Mouse (Mus musculus): ENCODE results near the gene Atg4d.
"Not testable (repeated sequence)": the region's sequence is repeated elsewhere in the genome, so short reads cannot be mapped to it uniquely, and the experiment has no call there.

Atg4d gene

DNA sequence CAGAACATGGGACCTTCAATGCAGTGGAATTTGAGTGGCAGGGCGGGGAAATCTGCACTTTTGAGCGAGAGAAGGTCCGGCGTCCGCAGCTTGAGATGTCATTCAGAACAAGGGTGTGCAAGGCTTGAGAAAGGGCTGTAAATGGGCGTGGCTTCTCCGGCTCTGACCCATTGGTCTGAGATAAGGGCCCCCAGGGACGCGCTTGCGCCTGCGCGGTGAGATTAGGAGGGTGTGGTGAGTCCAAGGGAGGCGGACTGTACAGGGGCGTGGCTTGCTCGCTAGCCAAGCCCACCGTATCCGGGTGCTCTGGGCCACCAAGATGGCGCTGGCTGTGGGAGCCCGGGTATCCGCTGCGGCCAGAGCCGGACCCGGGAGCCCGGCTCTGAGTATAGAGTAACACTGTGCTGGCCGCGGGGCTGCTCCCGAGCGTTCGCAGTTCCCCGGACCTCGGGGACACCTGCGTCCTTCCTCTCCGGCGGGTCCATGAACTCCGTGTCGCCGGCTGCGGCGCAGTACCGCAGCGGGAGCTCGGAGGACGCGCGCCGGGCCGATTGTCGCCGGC is at the start of gene Atg4d:
TSS of gene Atg4d (plus strand) at position 294 of the 562 bp plus-strand sequence.
- DNase-seq, result peak; percentile 100

DNA sequence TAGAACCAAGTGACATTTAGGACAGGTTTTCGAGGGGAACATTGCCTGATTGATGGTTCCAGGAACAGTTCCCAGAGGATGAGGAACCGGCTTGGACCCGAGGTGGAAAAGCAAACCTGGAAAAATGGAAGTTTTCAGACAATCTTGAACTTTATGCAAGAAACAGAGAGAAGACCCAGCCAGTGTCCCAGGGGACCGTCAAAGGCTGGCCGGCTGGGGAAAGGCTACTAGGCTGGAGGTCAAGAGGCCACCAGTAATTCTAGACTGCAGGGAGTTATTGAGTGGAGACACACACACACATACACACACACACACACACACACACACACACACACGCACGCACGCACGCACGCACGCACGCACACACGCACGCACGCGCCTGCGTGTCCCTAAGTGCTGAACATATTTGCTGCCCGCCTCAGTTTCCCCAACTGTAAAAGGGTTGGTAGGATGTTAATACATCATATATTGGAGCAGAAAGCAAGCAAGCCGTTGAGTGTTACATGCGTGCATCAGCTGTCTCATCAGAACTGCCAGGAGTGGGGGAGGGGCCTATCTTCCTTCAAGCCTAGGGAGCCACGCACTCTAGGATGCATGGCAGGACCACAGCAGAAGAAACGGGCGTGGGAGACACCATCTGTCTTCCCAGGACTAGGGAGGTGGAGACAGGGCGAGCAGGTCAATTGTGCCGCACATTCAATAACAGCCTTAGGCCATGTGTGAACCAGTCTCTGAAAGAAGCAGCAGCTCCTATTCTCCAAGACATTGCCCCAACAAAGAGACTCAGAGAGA is 48.8 kb upstream of the Atg4d start:
- DNase-seq, result no peak

DNA sequence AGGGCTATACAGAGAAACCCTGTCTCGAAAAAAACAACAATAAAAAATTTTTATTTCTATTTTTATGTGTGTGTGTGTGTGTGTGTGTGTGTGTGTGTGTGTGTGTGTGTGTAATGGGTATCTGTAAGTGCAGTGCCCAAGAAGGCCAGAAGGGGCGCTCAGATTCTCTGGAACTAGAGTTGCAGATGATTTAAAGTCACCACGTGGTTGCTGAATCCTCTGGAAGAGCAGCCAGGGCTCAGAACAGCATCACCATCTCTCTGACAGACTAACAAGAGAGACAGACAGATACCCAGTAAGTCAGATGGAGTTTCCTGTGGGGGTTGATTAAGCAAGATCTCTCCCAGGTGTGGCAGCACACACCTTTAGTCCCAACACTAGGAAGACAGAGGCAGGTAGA is 45.3 kb upstream of the Atg4d start:
- DNase-seq, result no peak

DNA sequence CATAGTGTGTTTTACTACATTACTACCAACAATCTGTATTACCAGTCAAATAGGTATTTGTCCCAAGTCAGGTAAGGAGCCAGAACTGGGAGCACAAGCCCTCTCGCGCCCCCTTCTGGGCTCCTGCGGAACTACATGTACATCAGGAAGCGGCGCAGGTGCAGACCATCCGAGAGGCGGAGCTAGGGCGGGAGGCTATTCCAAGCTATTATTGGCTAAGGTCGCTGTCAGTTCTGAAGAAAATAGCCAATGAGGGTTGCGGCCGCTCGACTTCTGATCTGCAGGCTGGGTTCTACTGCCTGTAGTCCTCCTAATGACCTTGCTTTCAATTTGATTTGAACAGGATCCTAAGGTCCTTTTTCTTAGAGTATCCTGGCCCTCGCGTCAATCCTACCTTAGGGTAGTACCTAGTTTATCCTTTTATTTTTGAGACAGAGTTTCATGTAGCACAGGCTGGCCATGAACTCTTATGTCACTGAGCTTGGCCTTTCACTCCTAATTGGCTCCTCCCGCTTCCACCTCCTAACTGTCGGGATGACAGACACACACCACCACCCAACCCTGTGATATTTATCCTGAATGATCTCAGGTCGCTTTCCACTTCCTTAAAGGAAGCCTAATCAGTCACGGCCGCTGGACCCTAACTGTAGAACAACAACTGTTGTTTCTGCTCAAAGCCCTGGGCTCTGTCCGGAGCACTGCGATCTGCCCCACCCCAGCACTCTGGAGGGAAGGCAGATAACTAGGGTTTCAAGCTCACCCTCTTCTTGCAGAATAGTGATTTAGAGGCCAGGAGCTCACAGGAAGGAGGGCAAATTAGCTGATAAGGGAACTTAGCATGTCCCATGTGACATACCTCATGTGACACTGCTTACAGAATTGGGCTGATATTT is 44.4 kb upstream of the Atg4d start:
- peak; percentile 96 for DNase-seq

DNA sequence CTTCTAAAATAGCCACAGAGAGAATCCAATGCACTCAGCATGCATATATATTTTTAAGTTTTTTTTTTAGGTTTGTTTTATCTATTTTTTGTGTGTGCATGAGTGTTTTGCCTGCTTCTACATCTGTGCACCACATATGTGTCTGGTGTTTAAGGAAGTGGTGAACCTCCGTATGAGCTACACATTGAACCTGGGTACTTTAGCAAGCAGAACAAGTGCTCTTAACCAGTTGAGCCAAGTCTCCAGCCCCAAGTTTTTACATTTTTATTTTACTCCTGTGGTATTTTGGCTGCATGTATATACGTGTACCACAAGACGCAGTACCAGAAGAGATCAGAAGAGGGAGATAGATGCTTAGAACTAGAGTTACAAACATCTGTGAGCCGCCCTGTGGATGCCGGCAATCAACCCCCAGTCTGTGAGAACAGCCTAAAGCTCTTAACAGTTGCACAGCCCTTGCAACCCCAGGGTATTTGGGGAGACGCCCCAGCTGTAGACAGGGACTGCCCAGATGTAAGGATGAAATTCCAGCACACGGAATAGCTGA is 43.6 kb upstream of the Atg4d start:
- DNase-seq, result peak; percentile 45

DNA sequence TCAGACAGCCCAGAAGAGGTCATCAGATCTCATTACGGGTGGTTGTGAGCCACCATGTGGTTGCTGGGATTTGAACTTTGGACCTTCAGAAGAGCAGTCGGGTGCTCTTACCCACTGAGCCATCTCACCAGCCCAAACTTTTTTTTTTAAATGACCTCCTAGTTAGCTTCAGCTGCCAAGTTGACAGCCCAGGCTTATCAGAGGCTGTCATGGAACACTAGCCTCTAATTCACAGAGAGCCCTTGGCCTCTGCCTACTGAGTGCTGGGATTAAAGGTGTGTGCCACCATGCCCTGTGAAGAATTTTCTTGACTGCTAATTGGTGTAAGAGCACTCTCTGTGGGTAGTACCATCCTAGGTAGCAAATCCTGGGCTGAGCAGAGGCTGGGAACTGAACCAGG is 41.6 kb upstream of the Atg4d start:
- not testable (repeated sequence) for DNase-seq

DNA sequence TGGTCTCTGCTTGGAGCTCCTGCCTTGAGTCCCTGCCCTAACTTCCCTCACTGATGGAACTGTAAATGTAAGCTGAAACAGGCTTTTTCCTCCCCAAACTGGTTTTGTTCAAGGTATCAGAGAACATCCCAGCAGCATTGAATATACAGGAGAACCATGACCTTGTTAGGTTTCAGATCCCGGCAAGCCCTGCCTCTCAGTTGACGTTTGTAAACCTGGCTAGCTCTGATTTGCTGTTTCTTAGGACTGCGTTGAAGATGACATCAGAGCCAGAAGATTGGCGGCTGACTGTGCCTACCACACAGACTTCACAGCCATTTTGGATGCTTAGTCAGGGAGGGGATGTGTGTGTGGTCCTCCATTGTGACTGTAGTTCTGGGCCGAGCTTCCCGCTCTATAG is 41.2 kb upstream of the Atg4d start:
- DNase-seq, result no peak

DNA sequence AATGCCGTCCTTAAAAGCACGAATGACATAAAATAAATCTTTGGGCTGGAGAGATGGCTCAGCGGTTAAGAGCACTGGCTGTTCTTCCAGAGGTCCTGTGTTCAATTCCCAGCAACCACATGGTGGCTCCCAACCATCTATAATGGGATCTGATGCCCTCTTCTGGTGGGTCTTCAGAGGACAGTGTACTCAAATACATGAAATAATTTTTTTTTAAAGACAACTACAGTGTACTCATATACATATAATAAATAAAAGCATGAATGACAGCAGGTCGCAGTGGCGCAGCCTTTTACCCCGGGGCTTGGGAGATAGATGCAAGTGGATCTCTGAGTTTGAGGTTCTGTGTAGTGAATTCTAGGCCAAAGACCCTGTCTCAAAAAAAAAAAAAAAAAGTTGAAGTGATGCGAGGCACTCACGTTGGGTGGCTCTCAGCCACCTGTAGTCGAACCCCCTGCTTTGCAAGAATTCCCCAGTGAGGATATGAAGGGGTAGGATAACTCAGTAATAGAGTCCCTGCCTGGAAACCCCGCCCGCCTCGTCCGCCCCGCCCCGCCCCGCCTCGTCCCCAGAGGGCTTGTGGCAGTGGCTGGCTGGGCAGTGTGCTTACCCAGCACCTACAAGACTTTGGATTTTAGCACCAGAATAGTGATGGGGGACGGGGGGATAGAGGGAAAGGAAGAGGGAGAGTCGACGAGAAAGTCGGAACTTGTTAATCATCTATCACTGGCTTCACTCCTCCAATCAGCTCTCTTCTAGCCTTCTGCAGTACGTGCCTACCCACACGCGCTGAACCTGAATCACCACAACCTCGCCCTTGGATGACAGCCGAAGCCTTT is 40.3 kb upstream of the Atg4d start:
- DNase-seq, result peak; percentile 68

DNA sequence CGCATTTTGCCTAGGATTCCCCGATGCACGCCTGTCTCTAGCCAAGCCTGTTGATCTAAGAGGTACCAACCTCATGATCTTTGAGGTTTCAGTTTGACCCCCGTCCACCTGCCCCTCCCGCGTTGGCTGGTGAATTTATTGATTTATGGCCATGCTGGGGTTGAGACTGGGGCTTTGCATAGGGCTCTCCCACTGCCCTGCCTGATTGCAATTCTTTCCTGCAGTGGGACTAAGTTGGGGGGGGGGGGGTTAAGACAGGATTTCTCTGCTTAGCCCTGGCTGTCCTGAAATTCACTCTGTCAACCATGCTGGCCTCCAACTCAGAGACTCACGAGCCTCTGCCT is 39.7 kb upstream of the Atg4d start:
- DNase-seq, result no peak

DNA sequence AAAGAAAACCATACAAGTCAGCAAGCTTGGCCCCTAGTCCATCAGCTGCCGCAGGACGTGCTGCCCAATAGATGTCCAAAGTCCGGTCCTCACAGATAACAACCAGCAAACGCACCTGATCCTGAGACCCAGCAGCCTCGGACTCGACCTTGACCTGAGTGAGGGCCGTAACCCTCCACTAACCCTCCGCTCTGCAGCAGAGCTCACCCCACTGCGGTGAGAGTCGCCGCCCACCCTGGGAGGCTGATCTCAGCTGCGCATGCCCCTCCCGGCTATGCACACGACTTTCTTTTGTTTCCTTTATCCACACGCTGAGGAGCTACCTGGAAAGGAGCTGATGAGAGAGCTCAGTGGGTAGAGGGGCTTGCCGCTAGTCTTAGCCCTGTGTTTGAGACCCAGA is 37.8 kb upstream of the Atg4d start:
- DNase-seq, result peak; percentile 70

DNA sequence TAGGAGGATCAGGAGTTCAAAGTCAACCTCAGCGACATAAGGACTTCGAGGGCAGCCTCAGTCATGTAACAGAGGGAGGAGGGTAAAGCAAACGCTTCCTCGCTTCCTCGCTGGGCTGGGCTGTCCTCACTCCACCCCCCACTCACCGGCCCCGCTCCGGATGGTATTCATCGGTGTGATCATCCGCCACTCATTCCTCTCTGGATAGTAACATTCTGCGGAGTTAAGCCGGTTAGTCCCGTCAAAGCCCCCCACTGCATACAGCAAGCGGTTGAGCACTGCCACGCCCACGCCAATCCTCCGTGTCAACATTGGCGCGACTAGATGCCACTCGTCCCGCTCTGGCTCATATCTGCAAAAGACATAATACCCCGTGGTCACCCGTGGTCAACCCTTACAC is 33.5 kb upstream of the Atg4d start:
- no peak for DNase-seq

DNA sequence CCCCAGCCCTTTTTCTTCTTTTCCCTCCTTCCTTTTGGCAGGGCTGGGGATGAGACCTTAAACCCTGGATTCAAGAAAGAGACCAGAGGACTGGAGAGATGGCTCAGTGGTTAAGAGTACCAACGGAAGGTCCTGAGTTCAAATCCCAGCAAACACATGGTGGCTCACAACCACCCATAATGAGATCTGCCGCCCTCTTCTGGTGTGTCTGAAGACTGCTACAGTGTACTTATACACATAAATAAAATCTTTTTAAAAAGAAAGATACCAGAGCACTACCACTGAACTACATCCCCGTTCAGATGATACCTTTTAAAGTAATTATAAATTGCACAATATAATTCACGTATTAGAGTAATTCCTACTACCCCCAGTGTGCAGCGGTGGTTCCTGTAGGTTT is 32.2 kb upstream of the Atg4d start:
- DNase-seq, result no peak

DNA sequence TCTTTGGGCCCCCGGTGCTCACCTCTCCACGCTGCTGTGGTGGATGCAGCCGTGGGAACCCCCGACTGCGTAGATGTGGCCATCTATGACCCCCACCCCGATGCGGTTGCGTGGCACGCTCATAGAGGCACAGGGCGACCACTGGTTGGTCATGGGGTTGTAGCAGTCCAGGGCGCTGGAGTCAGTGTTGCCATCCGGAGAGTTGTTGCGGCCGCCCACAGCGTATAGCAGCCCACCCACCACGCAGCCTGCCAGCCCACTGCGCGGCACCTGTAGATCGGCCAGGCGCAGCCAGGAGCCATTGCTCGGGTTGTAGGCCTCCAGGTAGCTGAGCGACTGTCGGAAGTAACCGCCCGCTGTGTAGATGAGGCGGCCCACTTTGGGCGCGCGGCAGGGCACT is 31.7 kb upstream of the Atg4d start:
- no peak for DNase-seq

DNA sequence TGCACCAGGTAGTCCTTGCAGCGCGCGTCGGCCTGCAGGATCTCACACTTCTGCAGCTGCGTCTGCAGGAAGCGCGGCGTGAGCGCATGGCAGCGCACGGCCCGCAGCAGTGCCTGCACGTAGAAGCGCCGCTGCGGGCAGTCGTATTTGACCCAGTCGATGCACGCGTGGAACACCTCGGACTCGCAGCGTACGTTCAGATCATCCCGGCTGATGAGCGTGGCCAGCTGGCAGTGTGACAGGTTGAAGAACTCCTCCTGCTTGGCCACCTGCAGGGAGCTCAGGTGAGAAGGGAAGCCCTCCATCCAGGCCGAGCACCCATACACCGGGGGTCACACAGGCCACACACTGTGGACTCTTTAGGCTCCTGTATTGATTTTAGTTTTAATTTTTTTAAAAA is 31.3 kb upstream of the Atg4d start:
- no peak for DNase-seq

DNA sequence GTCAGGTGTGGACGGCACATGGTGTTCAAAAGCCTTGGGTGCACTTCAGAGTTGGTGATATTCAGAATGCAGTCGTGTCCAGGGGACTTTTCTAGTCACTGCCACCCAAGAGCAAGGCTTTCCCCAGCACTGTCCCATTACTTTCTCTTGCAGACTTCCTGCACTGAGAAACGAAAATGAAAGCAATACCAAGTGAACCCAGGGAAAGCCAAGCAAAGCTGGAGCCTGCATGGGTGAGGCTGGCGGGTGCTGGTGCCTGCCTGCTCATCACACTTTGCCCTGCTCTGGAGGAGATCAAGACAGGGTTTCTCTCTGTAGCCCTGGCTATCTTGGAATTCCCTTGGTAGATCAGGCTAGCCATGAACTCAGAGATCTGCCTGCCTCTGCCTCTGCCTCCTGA is 29.8 kb upstream of the Atg4d start:
- no peak for DNase-seq

DNA sequence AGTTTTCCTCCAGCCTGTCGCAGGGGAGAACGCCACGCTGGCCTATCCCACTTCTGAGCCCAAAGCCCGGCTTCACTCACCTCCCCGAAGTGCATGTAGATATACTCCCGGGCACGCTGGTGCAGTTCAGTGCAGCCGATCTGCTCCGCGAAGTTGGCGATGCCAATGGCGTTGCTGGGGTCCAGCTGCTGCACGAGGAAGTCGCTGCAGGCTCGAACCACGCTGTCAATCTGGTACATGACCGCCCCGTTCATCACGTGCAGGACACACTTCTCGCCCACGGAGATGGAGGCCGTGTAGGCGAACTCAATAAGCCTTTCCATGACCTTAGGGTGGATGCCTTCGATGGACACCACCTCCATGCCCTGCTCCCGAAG is 28.1 kb upstream of the Atg4d start:
- no peak for DNase-seq

DNA sequence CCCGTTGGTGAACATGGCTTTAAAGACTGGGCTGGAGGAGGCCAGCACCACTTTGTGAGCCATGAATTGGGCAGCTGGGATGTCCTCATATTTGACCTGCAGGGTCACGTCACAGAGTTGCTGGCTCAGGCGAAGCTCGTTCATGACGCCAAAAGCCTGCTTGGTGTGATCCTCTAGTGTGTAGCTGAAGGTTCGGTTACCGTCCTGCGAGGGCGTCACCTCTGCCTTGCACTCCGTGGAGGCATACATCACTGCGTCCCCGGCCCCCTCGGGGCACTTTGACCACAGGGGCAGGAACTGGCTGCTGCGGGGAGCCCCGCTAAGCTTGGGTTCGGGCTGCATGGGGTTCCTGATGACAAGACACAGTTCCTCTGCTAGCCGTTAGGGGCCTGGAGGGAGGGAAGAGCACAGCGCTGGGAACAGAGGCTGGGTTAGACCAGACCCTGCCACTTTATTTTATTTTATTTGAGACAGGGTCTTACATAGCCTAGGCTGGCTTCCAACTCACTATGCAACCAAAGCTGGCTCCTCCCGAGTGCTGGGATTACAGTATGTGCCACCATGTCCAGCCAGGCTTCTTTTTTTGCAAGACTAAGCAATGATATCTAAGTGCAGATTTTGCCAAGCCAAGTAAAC is 27.6 kb upstream of the Atg4d start:
- peak; percentile 55 for DNase-seq

DNA sequence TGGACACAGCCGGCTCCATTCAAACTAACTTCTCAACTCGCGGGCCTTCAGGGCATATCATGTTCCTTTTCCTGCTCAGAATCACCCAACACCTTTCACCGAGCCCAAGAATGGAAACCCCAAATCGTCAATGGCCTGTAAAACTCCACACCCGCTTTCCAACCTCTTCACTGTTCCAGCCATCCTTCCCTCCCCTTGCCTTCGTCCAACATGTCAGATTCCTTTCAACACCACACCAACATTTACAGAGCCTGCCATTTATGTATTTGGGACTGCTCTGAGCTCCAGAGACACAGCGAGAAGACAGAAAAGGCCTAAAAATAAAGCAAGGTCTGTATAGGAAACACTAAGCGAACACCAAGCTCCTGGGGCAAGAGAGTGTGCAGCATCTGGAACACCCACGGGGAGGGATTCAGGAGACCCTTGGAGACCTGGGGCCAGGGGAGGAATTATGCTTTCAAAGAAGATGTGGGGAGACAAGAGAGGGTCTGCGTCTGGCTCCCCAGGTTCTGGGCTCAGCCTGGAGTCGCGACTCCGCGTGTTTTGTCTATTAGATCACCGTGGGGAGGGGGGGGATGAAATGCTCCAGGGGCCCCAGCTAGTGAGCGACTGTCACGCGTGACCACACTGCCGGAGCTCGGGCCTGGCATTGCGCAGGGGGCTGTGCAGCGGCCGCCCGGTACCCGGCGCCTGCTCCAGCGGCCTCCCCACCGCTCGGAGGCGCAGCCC is 26.9 kb upstream of the Atg4d start:
- no peak for DNase-seq

DNA sequence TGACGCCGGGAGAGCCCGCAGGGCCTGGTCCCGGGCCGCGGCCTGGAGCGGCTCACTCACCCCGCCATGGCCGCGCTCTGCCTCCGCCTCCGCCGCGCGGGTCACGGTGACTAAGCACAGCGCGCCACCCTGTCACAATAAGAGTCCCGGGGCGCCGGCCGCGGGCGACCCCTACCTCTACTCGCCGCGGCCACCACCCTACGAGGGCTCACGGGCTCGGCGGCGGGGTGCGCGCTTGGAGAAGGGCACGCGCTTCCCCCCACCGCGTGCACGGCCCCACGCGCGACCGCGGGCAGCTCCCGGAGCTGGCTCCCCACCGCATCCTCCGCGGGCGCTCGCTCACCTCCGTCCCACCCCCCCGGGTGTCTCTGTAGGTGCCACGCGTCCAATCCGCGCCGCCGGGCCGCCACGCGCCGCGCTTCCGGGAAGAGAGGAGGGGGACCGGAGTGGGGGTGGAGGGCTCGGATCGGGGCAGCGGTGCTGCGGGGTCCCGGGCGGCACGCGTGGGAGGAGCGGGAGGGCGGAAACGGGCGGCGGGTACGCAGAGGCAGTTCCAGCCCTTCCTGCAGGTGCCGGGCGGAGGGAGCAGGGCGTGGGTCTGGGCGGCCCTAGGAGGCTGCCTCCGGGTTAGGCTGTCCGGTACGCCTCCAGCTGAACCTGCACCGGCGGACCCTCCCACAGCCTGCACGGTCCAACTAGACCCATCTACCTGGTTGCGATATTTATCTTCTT is 26.2 kb upstream of the Atg4d start, which contains the start of gene Keap1:
TSS of gene Keap1 (minus strand) at position 629 of the 732 bp plus-strand sequence.
- DNase-seq, result peak; percentile 90

DNA sequence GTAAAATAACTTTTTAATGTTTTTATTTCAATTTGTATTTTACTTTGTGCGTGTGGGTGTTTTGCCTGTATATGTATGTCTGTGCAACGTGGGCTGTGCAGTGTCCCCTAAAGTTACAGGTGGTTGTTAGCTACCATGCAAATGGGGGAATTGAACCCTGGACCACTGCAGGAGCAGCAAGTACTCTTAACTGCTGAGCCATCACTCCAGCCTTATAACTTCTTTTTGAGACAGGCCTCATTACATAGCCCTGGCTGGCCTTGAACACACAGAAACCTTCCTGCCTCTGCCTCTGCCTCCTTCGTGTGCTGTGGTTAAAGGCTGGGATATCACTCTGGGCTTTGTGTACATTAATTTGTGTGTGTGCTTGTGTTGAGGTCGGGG is 25.6 kb upstream of the Atg4d start:
- no peak for DNase-seq

DNA sequence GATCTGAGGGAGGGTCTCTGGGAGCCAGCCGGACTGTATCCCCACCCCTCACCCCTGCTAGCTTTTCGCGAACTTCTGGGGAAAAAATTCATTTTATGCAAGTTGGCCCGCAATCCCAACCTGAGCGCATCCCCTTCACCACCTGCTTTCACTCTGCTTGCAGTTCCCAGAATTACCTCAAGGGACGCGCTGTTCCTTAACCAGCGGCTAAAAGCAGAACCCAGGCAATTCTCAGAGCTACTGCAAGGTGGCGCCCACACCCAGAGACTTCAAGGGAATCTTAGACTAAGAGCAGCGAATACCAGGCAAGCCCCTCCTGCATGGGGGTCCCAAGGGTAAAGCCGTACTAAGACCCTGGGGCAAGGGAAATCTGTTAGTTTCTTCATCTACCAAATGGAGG is 23.8 kb upstream of the Atg4d start:
- peak; percentile 92 for DNase-seq
